Mouse (Mus musculus): Measurements from ENCODE around the gene Wwox.

GRCm38 (mm10) chr8:114563361-114563760, 123.9 kb downstream of the Wwox start:
- TF ChIP-seq CTCF (IDR thresholded peaks at IDR 0.05) (no peak), EP300 (IDR thresholded peaks at IDR 0.05) (no peak)

All from lung, postnatal 0 days (tissue).